Mouse (Mus musculus) stomach, postnatal 0 days (tissue): Measurements from ENCODE around the gene Lamtor2.

Experiments used
- CTCF ChIP-seq: IDR thresholded peaks from 2 replicates; pipeline ENCODE4 v1.5.1; 2016; ENCODE audit warnings: antibody characterized with exemption, low read depth, mild to moderate bottlenecking, moderate library complexity
- EP300 ChIP-seq: optimal IDR thresholded peaks from 2 replicates; pipeline ENCODE3; 2016; ENCODE audit warnings: antibody characterized with exemption

- TF ChIP-seq EP300, result no peak
- TF ChIP-seq CTCF, result no peak
These were observed 37.8 kb downstream of the Lamtor2 start for GRCm38 (mm10) chr3:88515095-88515386.
